Mouse (Mus musculus) B cell, adult 2 months (primary cell): ENCODE measurements at regions not wholly inside any gene's neighbourhood (a gene's known extent, or its start where the extent isn't known, plus 50 kb on each side); places are given as distances from the start of the nearest gene placed in this dataset.

ENCODE experiments used
- DNase-seq, 2 experiments: peaks; one replicate each; pipeline ENCODE4 v3.0.0; 2022

- no peak for DNase-seq
Measured at GRCm38 (mm10) chr17:62546286-62546685, 334.8 kb downstream of the Efna5 start.

GRCm38 (mm10) chr17:62545330-62545729, 335.8 kb downstream of the Efna5 start:
- no peak for DNase-seq

GRCm38 (mm10) chr17:62543056-62543975, 337.8 kb downstream of the Efna5 start:
- no peak for DNase-seq

GRCm38 (mm10) chr17:62529911-62530310, 351.2 kb downstream of the Efna5 start:
- no peak for DNase-seq

- DNase-seq, result no peak
Measured at GRCm38 (mm10) chr17:62527556-62527955, 353.6 kb downstream of the Efna5 start.

GRCm38 (mm10) chr17:62513635-62514034, 367.5 kb downstream of the Efna5 start:
- DNase-seq, result no peak

GRCm38 (mm10) chr17:62510184-62510583, 370.9 kb downstream of the Efna5 start:
- DNase-seq, result no peak

GRCm38 (mm10) chr17:62507766-62508485, 373.2 kb downstream of the Efna5 start:
- DNase-seq, result no peak

- DNase-seq, result no peak
Measured at GRCm38 (mm10) chr17:62504691-62505090, 376.4 kb downstream of the Efna5 start.

- DNase-seq, result no peak
Measured at GRCm38 (mm10) chr17:62470739-62471138, 410.4 kb downstream of the Efna5 start.

GRCm38 (mm10) chr17:62469367-62469766, 411.8 kb downstream of the Efna5 start:
- DNase-seq, result no peak

GRCm38 (mm10) chr17:62468859-62469258, 412.3 kb downstream of the Efna5 start:
- DNase-seq, result no peak

- no peak for DNase-seq
Measured at GRCm38 (mm10) chr17:62467072-62467471, 414.0 kb downstream of the Efna5 start.

- no peak for DNase-seq
Measured at GRCm38 (mm10) chr17:62464994-62465393, 416.1 kb downstream of the Efna5 start.

GRCm38 (mm10) chr17:62464228-62464627, 416.9 kb downstream of the Efna5 start:
- no peak for DNase-seq

GRCm38 (mm10) chr17:62461304-62462245, 419.5 kb downstream of the Efna5 start:
- no peak for DNase-seq

GRCm38 (mm10) chr17:62458964-62459363, 422.2 kb downstream of the Efna5 start:
- DNase-seq, result peak; percentile 51 to 54

GRCm38 (mm10) chr17:62438045-62438444, 443.1 kb downstream of the Efna5 start:
- DNase-seq, result no peak

GRCm38 (mm10) chr17:62436044-62436443, 445.1 kb downstream of the Efna5 start:
- no peak for DNase-seq

GRCm38 (mm10) chr17:62423476-62424385, 457.4 kb downstream of the Efna5 start:
- DNase-seq, result no peak

- DNase-seq, result no peak
Measured at GRCm38 (mm10) chr17:62417584-62417983, 463.5 kb downstream of the Efna5 start.

GRCm38 (mm10) chr17:62415152-62415551, 466.0 kb downstream of the Efna5 start:
- no peak for DNase-seq
